Mouse (Mus musculus): ENCODE measurements around the gene Colq. TPM values are rescaled to one million over a fixed set of nuclear protein-coding genes. Genes with fewer than 3 reads are reported as not detected.

Gene Colq
- polyA plus RNA-seq, 1 experiment from 2014 or later: 0.22 TPM

GRCm38 (mm10) chr14:31597446-31597845 is 6.3 kb upstream of the Colq start:
- Histone ChIP-seq H3K9me3 (no peaks in the 10 kb centered on the region), H3K36me3 (replicated peaks) (no peaks in the 10 kb centered on the region), H3K4me1 (no peaks in the 10 kb centered on the region), H3K27ac (no peak overlapping the region), H3K4me3 (no peak overlapping the region), H3K27me3 (ENCODE audit: poor library complexity, severe bottlenecking) (no peaks in the 10 kb centered on the region)
- 92% methylated on average over 4 of the region's 4 CpGs for WGBS
- DNase-seq (ENCODE audit: extremely low spot score, low spot score): no peak

GRCm38 (mm10) chr14:31596408-31596807 is 5.3 kb upstream of the Colq start:
- Histone ChIP-seq H3K4me3 (no peak overlapping the region), H3K9me3 (no peaks in the 10 kb centered on the region), H3K4me1 (no peaks in the 10 kb centered on the region), H3K36me3 (replicated peaks) (no peaks in the 10 kb centered on the region), H3K27me3 (ENCODE audit: poor library complexity, severe bottlenecking) (no peaks in the 10 kb centered on the region), H3K27ac (no peak overlapping the region)
- WGBS: 86% methylated on average over 7 of the region's 7 CpGs
- DNase-seq (ENCODE audit: extremely low spot score, low spot score): no peak

DNA sequence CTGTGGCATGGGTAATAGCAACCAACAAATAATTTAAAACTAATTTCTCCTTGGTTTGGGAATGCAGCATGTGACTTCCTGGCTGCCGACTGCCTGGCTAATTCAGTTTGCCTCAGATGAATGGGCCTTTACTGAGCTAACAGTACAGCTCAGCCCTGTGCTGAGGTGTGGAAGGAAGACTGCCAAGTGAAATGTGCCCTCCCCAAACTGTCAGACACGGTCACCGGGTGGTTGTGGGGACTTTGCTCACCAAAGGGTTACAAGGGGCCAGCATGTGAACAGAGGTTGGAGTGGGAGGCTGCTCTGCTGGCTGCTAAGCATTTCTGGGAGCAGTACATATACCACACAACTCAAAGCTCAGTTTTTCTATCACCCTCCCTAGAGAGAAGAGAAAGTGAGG is 3.5 kb upstream of the Colq start:
- H3K4me1 ChIP-seq: no peaks in the 10 kb centered on the region
- no peak overlapping the region for H3K27ac ChIP-seq
- H3K9me3 ChIP-seq: no peaks in the 10 kb centered on the region
- H3K36me3 ChIP-seq (replicated peaks): no peaks in the 10 kb centered on the region
- no peaks in the 10 kb centered on the region for H3K27me3 ChIP-seq (ENCODE audit: poor library complexity, severe bottlenecking)
- no peak for DNase-seq (ENCODE audit: extremely low spot score, low spot score)
- WGBS: 84% methylated on average over 3 of the region's 3 CpGs
- H3K4me3 ChIP-seq: no peak overlapping the region

DNA sequence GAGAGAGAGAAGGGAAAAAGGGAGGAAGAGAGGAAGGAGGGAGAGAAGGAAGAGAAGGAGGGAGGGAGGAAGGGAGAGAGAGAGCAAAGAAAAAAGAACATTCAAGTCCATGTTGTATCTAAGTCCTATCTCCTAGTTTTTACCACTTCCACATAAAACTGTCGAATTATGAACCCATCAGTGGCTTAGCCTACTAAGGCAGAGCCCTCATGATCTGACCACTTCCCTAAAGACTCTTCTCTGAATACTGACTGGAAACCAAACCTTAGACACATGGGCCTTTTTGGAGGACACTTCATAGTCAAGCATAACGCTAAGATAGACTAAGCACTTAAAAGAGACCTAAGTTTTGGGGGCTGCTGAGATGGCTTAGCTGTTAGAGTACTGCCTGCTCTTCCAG is 1.9 kb upstream of the Colq start:
- WGBS: 85% methylated on average over 2 of the region's 2 CpGs
- H3K4me1 ChIP-seq: no peaks in the 10 kb centered on the region
- no peaks in the 10 kb centered on the region for H3K27me3 ChIP-seq (ENCODE audit: poor library complexity, severe bottlenecking)
- H3K9me3 ChIP-seq: no peaks in the 10 kb centered on the region
- H3K36me3 ChIP-seq (replicated peaks): no peaks in the 10 kb centered on the region
- no peak for DNase-seq (ENCODE audit: extremely low spot score, low spot score)
- no peak overlapping the region for H3K27ac ChIP-seq
- H3K4me3 ChIP-seq: no peak overlapping the region

DNA sequence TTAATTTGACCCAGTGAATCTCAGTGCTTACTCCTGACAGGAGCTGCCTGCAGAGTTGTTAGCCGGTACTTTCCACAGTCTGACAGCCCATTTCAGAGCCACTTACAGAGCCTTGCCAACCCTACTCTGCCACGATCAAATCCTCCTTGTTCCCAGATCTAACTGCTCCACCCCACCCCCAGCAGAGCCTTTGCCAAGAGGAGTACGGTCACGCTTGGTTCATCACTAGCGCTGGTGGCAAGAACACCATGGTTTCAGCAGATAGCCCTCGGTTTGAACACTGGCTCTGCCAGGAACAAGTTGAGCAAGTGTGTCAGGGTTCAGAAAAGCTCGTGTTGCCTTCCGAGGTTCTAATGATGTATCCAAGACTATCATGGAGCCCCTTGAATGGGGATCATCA is 4.7 kb downstream of the Colq start:
- no peak for DNase-seq (ENCODE audit: extremely low spot score, low spot score)
- Histone ChIP-seq H3K4me1 (no peaks in the 10 kb centered on the region), H3K27ac (no peak overlapping the region)

GRCm38 (mm10) chr14:31583082-31583481 is 8.1 kb downstream of the Colq start:
- H3K4me3 ChIP-seq: no peak overlapping the region
- WGBS: 88% methylated on average over 9 of the region's 9 CpGs
- H3K36me3 ChIP-seq (replicated peaks): no peaks in the 10 kb centered on the region
- H3K27ac ChIP-seq: no peak overlapping the region
- H3K9me3 ChIP-seq: peaks cover 6% of the 10 kb centered on the region
- DNase-seq (ENCODE audit: extremely low spot score, low spot score): no peak
- H3K27me3 ChIP-seq (ENCODE audit: poor library complexity, severe bottlenecking): no peaks in the 10 kb centered on the region
- no peaks in the 10 kb centered on the region for H3K4me1 ChIP-seq

More for the DNA sequence above, 4.7 kb downstream of the Colq start:
- WGBS: 90% methylated on average over 8 of the region's 8 CpGs
- no peaks in the 10 kb centered on the region for H3K27me3 ChIP-seq (ENCODE audit: poor library complexity, severe bottlenecking)
- no peaks in the 10 kb centered on the region for H3K9me3 ChIP-seq
- no peaks in the 10 kb centered on the region for H3K36me3 ChIP-seq (replicated peaks)
- H3K4me3 ChIP-seq: no peak overlapping the region

- peaks cover 6% of the 10 kb centered on the region for H3K9me3 ChIP-seq
- H3K4me3 ChIP-seq: no peak overlapping the region
- no peak overlapping the region for H3K27ac ChIP-seq
- no peaks in the 10 kb centered on the region for H3K27me3 ChIP-seq (ENCODE audit: poor library complexity, severe bottlenecking)
- WGBS: 76% methylated on average over 9 of the region's 9 CpGs
- peaks cover 21% of the 10 kb centered on the region for H3K4me1 ChIP-seq
- no peaks in the 10 kb centered on the region for H3K36me3 ChIP-seq (replicated peaks)
- no peak for DNase-seq (ENCODE audit: extremely low spot score, low spot score)
Observed at GRCm38 (mm10) chr14:31577966-31578735, 13.0 kb downstream of the Colq start.

GRCm38 (mm10) chr14:31576846-31577697 is 14.1 kb downstream of the Colq start:
- H3K36me3 ChIP-seq (replicated peaks): no peaks in the 10 kb centered on the region
- H3K4me3 ChIP-seq: no peak overlapping the region
- no peak overlapping the region for H3K27ac ChIP-seq
- no peak for DNase-seq (ENCODE audit: extremely low spot score, low spot score)
- no peaks in the 10 kb centered on the region for H3K27me3 ChIP-seq (ENCODE audit: poor library complexity, severe bottlenecking)
- 59% methylated on average over 10 of the region's 10 CpGs for WGBS
- peaks cover 6% of the 10 kb centered on the region for H3K9me3 ChIP-seq
- H3K4me1 ChIP-seq: peaks cover 21% of the 10 kb centered on the region

GRCm38 (mm10) chr14:31575866-31576265 is 15.3 kb downstream of the Colq start:
- H3K27me3 ChIP-seq (ENCODE audit: poor library complexity, severe bottlenecking): no peaks in the 10 kb centered on the region
- no peak for DNase-seq (ENCODE audit: extremely low spot score, low spot score)
- WGBS: 84% methylated on average over 9 of the region's 9 CpGs
- H3K27ac ChIP-seq: no peak overlapping the region
- peaks cover under 1% of the 10 kb centered on the region; the same call in 1 of the 2 replicates for H3K9me3 ChIP-seq
- no peaks in the 10 kb centered on the region for H3K36me3 ChIP-seq (replicated peaks)
- H3K4me3 ChIP-seq: no peak overlapping the region
- peaks cover 21% of the 10 kb centered on the region for H3K4me1 ChIP-seq

GRCm38 (mm10) chr14:31574903-31575665 is 16.1 kb downstream of the Colq start:
- WGBS: 91% methylated on average over 18 of the region's 18 CpGs
- Histone ChIP-seq H3K27ac (no peak overlapping the region), H3K27me3 (ENCODE audit: poor library complexity, severe bottlenecking) (no peaks in the 10 kb centered on the region), H3K36me3 (replicated peaks) (no peaks in the 10 kb centered on the region), H3K9me3 (no peaks in the 10 kb centered on the region), H3K4me3 (no peak overlapping the region), H3K4me1 (peaks cover 21% of the 10 kb centered on the region)
- DNase-seq (ENCODE audit: extremely low spot score, low spot score): no peak

GRCm38 (mm10) chr14:31572561-31573175 is 18.5 kb downstream of the Colq start:
- Histone ChIP-seq H3K9me3 (no peaks in the 10 kb centered on the region), H3K27ac (no peak overlapping the region), H3K27me3 (ENCODE audit: poor library complexity, severe bottlenecking) (no peaks in the 10 kb centered on the region), H3K36me3 (replicated peaks) (no peaks in the 10 kb centered on the region), H3K4me3 (no peak overlapping the region), H3K4me1 (peaks cover 24% of the 10 kb centered on the region)
- 90% methylated on average over 9 of the region's 9 CpGs for WGBS
- no peak for DNase-seq (ENCODE audit: extremely low spot score, low spot score)

DNA sequence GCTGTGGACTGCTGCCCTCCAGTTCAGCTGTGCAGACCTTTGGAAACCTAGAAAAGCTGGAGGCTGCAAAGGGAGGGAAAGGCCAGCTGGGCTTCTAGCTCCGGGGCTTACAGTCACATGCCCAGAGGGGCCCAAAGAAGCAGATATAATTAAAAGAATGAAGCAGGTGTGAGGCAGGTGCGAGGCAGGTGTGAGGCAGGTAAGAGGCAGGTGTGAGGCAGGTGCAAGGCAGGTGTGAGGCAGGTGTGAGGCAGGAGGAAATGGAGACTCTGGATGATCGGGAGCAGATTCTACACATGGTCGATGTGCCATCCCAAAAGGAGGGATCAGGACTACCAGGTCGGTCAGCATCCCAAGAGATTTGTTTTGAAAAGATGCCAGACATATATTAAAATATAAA is 19.7 kb downstream of the Colq start:
- H3K27me3 ChIP-seq (ENCODE audit: poor library complexity, severe bottlenecking): no peaks in the 10 kb centered on the region
- H3K36me3 ChIP-seq (replicated peaks): no peaks in the 10 kb centered on the region
- no peak for DNase-seq (ENCODE audit: extremely low spot score, low spot score)
- H3K9me3 ChIP-seq: no peaks in the 10 kb centered on the region
- no peak overlapping the region for H3K4me3 ChIP-seq
- 87% methylated on average over 5 of the region's 5 CpGs for WGBS
- H3K27ac ChIP-seq: no peak overlapping the region
- H3K4me1 ChIP-seq: peaks cover 12% of the 10 kb centered on the region

All from forebrain, embryonic 10.5 days (tissue).